Mouse (Mus musculus): ENCODE data around the gene Capn10. TPM values are rescaled to one million over a fixed set of nuclear protein-coding genes. Genes with fewer than 3 reads are reported as not detected.

Capn10 gene
- polyA plus RNA-seq, 1 experiment from 2014 or later = 35.2 TPM

GRCm38 (mm10) chr1:92921496-92921895 lies 12.7 kb upstream of the Capn10 start:
- Histone ChIP-seq H3K36me3 (peaks cover 48% of the 10 kb centered on the region), H3K27me3 (no peaks in the 10 kb centered on the region), H3K9me3 (no peaks in the 10 kb centered on the region), H3K27ac (no peak overlapping the region), H3K9ac (no peak overlapping the region), H3K4me1 (no peaks in the 10 kb centered on the region), H3K4me2 (replicated peaks) (no peak overlapping the region), H3K4me3 (no peak overlapping the region)
- 87% methylated on average over 4 of the region's 4 CpGs for WGBS
- ATAC-seq (ENCODE audit: low FRiP score, low read depth) = no peak

- H3K4me3 ChIP-seq = no peak overlapping the region
- no peak overlapping the region for H3K4me2 ChIP-seq (replicated peaks)
- no peak overlapping the region for H3K27ac ChIP-seq
- H3K36me3 ChIP-seq = no peaks in the 10 kb centered on the region
- H3K27me3 ChIP-seq = no peaks in the 10 kb centered on the region
- H3K9me3 ChIP-seq = no peaks in the 10 kb centered on the region
- H3K4me1 ChIP-seq = peaks cover 7% of the 10 kb centered on the region
- WGBS = 24% methylated on average over 1 of the region's 1 CpGs
- H3K9ac ChIP-seq = no peak overlapping the region
- ATAC-seq (ENCODE audit: low FRiP score, low read depth) = no peak
Measured at GRCm38 (mm10) chr1:92930171-92930706, 3.9 kb upstream of the Capn10 start.

GRCm38 (mm10) chr1:92933611-92934010 lies 565 bp upstream of the Capn10 start:
- ATAC-seq (ENCODE audit: low FRiP score, low read depth) = no peak
- Histone ChIP-seq H3K4me2 (replicated peaks) (peak overlapping the region; percentile 75), H3K27ac (peak overlapping the region; percentile 96), H3K4me3 (peak overlapping the region; percentile 78), H3K36me3 (peaks cover 11% of the 10 kb centered on the region), H3K27me3 (no peaks in the 10 kb centered on the region), H3K9ac (peak overlapping the region; percentile 85), H3K4me1 (peaks cover 21% of the 10 kb centered on the region), H3K9me3 (no peaks in the 10 kb centered on the region)
- 74% methylated on average over 4 of the region's 4 CpGs for WGBS

GRCm38 (mm10) chr1:92935054-92935962 lies 1.1 kb downstream of the Capn10 start:
- Histone ChIP-seq H3K27ac (peak overlapping the region; percentile 96), H3K9me3 (no peaks in the 10 kb centered on the region), H3K4me3 (peak overlapping the region; percentile 78), H3K36me3 (peaks cover 28% of the 10 kb centered on the region), H3K4me1 (peaks cover 21% of the 10 kb centered on the region), H3K27me3 (no peaks in the 10 kb centered on the region), H3K9ac (peak overlapping the region; percentile 85), H3K4me2 (replicated peaks) (peak overlapping the region; percentile 75)
- ATAC-seq (ENCODE audit: low FRiP score, low read depth) = no peak
- 21% methylated on average over 10 of the region's 10 CpGs for WGBS

GRCm38 (mm10) chr1:92935977-92936376 lies 1.8 kb downstream of the Capn10 start:
- peak overlapping the region; percentile 78 for H3K4me3 ChIP-seq
- H3K9me3 ChIP-seq = no peaks in the 10 kb centered on the region
- ATAC-seq (ENCODE audit: low FRiP score, low read depth) = no peak
- no peak overlapping the region for H3K27ac ChIP-seq
- 70% methylated on average over 2 of the region's 2 CpGs for WGBS
- peak overlapping the region; percentile 75 for H3K4me2 ChIP-seq (replicated peaks)
- peaks cover 21% of the 10 kb centered on the region for H3K4me1 ChIP-seq
- H3K9ac ChIP-seq = peak overlapping the region; percentile 85
- no peaks in the 10 kb centered on the region for H3K27me3 ChIP-seq
- H3K36me3 ChIP-seq = peaks cover 32% of the 10 kb centered on the region

- peak overlapping the region; percentile 75 for H3K4me2 ChIP-seq (replicated peaks)
- WGBS = 91% methylated on average over 3 of the region's 3 CpGs
- H3K27me3 ChIP-seq = no peaks in the 10 kb centered on the region
- H3K4me3 ChIP-seq = no peak overlapping the region
- ATAC-seq (ENCODE audit: low FRiP score, low read depth) = no peak
- no peak overlapping the region for H3K27ac ChIP-seq
- H3K9ac ChIP-seq = no peak overlapping the region
- H3K9me3 ChIP-seq = no peaks in the 10 kb centered on the region
- peaks cover 21% of the 10 kb centered on the region for H3K4me1 ChIP-seq
- H3K36me3 ChIP-seq = peaks cover 34% of the 10 kb centered on the region
Measured at GRCm38 (mm10) chr1:92936467-92936866, 2.3 kb downstream of the Capn10 start.

- Histone ChIP-seq H3K27me3 (no peaks in the 10 kb centered on the region), H3K9ac (no peak overlapping the region), H3K36me3 (peaks cover 47% of the 10 kb centered on the region), H3K9me3 (no peaks in the 10 kb centered on the region), H3K27ac (no peak overlapping the region), H3K4me1 (peaks cover 21% of the 10 kb centered on the region), H3K4me3 (no peak overlapping the region), H3K4me2 (replicated peaks) (no peak overlapping the region)
- no peak for ATAC-seq (ENCODE audit: low FRiP score, low read depth)
- WGBS = 89% methylated on average over 3 of the region's 3 CpGs
Measured at GRCm38 (mm10) chr1:92937797-92938196, 3.6 kb downstream of the Capn10 start.

- no peak overlapping the region for H3K27ac ChIP-seq
- no peak overlapping the region for H3K4me3 ChIP-seq
- no peak overlapping the region for H3K9ac ChIP-seq
- no peak overlapping the region for H3K4me2 ChIP-seq (replicated peaks)
- no peaks in the 10 kb centered on the region for H3K9me3 ChIP-seq
- 88% methylated on average over 4 of the region's 4 CpGs for whole genome bisulfite sequencing
- ATAC-seq (ENCODE audit: low FRiP score, low read depth) = no peak
- no peaks in the 10 kb centered on the region for H3K27me3 ChIP-seq
- H3K4me1 ChIP-seq = peaks cover 16% of the 10 kb centered on the region
- H3K36me3 ChIP-seq = peaks cover 67% of the 10 kb centered on the region
Measured at GRCm38 (mm10) chr1:92939746-92940145, 5.6 kb downstream of the Capn10 start.

GRCm38 (mm10) chr1:92943219-92943989 lies 9.2 kb downstream of the Capn10 start:
- H3K9me3 ChIP-seq = no peaks in the 10 kb centered on the region
- H3K4me1 ChIP-seq = no peaks in the 10 kb centered on the region
- 95% methylated on average over 19 of the region's 19 CpGs for WGBS
- H3K9ac ChIP-seq = no peak overlapping the region
- no peaks in the 10 kb centered on the region for H3K27me3 ChIP-seq
- no peak for ATAC-seq (ENCODE audit: low FRiP score, low read depth)
- no peak overlapping the region for H3K4me2 ChIP-seq (replicated peaks)
- no peak overlapping the region for H3K4me3 ChIP-seq
- H3K36me3 ChIP-seq = peaks cover 93% of the 10 kb centered on the region
- no peak overlapping the region for H3K27ac ChIP-seq

- H3K27me3 ChIP-seq = no peaks in the 10 kb centered on the region
- no peak overlapping the region for H3K4me2 ChIP-seq (replicated peaks)
- no peaks in the 10 kb centered on the region for H3K9me3 ChIP-seq
- no peak overlapping the region for H3K27ac ChIP-seq
- H3K36me3 ChIP-seq = peaks cover 59% of the 10 kb centered on the region
- H3K4me3 ChIP-seq = no peak overlapping the region
- no peak overlapping the region for H3K9ac ChIP-seq
- 94% methylated on average over 3 of the region's 3 CpGs for WGBS
- ATAC-seq (ENCODE audit: low FRiP score, low read depth) = no peak
- no peaks in the 10 kb centered on the region for H3K4me1 ChIP-seq
Measured at GRCm38 (mm10) chr1:92947966-92948365, 13.8 kb downstream of the Capn10 start.

- H3K36me3 ChIP-seq = peaks cover 45% of the 10 kb centered on the region
- H3K27me3 ChIP-seq = no peaks in the 10 kb centered on the region
- no peak overlapping the region for H3K4me3 ChIP-seq
- H3K9me3 ChIP-seq = no peaks in the 10 kb centered on the region
- H3K4me1 ChIP-seq = no peaks in the 10 kb centered on the region
- no peak overlapping the region for H3K27ac ChIP-seq
- WGBS = 64% methylated on average over 6 of the region's 6 CpGs
- no peak for ATAC-seq (ENCODE audit: low FRiP score, low read depth)
- no peak overlapping the region for H3K9ac ChIP-seq
- H3K4me2 ChIP-seq (replicated peaks) = no peak overlapping the region
Measured at GRCm38 (mm10) chr1:92949426-92949825, 15.2 kb downstream of the Capn10 start.

GRCm38 (mm10) chr1:92950607-92951006 lies 16.4 kb downstream of the Capn10 start, which contains the start of gene Gpr35:
Gene Gpr35 (plus strand): TSS chr1:92950865.
- Histone ChIP-seq H3K27ac (no peak within 1 kb of the TSS), H3K27me3 (no peaks in the 10 kb centered on the region), H3K4me3 (no peak within 1 kb of the TSS), H3K4me1 (no peaks in the 10 kb centered on the region), H3K36me3 (peaks cover 33% of the 10 kb centered on the region), H3K9ac (no peak within 1 kb of the TSS), H3K9me3 (no peaks in the 10 kb centered on the region), H3K4me2 (replicated peaks) (no peak within 1 kb of the TSS)
- 82% methylated on average over 5 of the region's 5 CpGs for whole genome bisulfite sequencing
- ATAC-seq (ENCODE audit: low FRiP score, low read depth) = no peak
